Mouse (Mus musculus) E14TG2a.4 (cell line): ENCODE data around the gene Tnr.
"Not testable (repeated sequence)": the region's sequence is repeated elsewhere in the genome, so short reads cannot be mapped to it uniquely, and the experiment has no call there.

ENCODE experiments used
- H3K27me3 ChIP-seq: 2 replicates; pipeline ENCODE4 v1.6.1; 2014; ENCODE audit warnings: low read length, control low read depth; ENCODE audit not compliant: insufficient read depth
- H3K36me3 ChIP-seq: 2 replicates; pipeline ENCODE4 v1.6.1; 2014; ENCODE audit warnings: low read length, control low read depth; ENCODE audit not compliant: insufficient read depth
- H3K4me1 ChIP-seq: replicated peaks from 2 replicates; pipeline ENCODE4 v1.6.1; 2014; ENCODE audit warnings: low read depth, low read length, control low read depth
- H3K4me3 ChIP-seq: replicated peaks from 2 replicates; pipeline ENCODE4 v1.5.1; 2014; ENCODE audit warnings: mild to moderate bottlenecking, low read length
- H3K9me3 ChIP-seq: 2 replicates; pipeline ENCODE4 v1.6.1; 2014; ENCODE audit warnings: low read length, control low read depth
- CTCF ChIP-seq: conservative IDR thresholded peaks from 2 replicates; pipeline ENCODE4 v1.5.1; 2014; ENCODE audit warnings: low read length
- NANOG ChIP-seq: IDR thresholded peaks from 2 replicates; pipeline ENCODE4 v1.6.1; 2014; ENCODE audit warnings: borderline replicate concordance, low read length, mixed read lengths
- POU5F1 ChIP-seq: IDR thresholded peaks from 2 replicates; pipeline ENCODE4 v1.6.1; 2014; ENCODE audit warnings: low read length, borderline replicate concordance

Gene Tnr

DNA sequence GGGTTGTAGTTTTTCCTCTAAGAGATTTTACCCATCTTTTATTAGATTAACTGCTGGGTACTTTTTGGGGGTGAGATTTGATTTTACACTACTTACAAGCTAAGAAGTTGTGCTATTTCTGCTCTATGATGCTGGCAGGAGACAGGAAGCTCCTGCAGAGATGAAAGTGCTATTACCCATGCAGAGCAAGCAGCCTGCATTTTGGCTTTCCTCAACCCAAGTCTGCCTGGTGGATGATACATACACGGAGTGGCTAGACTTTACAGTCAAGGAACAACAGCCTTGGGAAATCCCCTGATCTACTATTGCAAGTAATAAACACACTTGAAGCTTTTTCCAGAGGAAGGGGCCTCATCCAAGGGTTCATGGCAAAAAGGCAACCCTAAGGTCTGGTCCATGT lies 430.0 kb downstream of the Tnr start:
- Histone ChIP-seq H3K4me3 (no peak overlapping the region), H3K4me1 (no peaks in the 10 kb centered on the region), H3K27me3 (no peaks in the 10 kb centered on the region), H3K9me3 (no peaks in the 10 kb centered on the region), H3K36me3 (no peaks in the 10 kb centered on the region)
- TF ChIP-seq POU5F1 = no peak
- TF ChIP-seq NANOG = no peak
- TF ChIP-seq CTCF = no peak

DNA sequence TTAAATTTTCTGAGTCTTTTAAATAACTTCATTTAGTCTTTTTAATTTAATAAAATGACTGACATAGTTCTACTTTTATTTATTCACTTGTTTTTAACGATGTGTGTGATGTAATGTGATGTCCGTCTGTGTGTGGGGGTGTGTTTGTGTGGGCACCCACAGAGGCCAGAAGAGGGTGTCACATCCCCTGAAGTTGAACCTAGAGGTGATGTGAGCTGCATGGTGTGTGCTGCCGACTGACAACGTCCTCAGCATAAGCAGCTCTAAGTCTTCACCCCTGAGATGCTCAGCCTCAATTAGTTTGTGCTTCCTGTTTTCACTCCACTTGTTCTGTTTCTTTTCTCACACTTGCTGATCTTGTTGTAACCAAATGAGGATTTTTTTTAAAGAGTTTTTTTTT lies 439.8 kb downstream of the Tnr start:
- TF ChIP-seq NANOG = no peak
- TF ChIP-seq CTCF = no peak
- TF ChIP-seq POU5F1 = no peak
- H3K36me3 ChIP-seq = no peaks in the 10 kb centered on the region
- H3K27me3 ChIP-seq = no peaks in the 10 kb centered on the region
- no peaks in the 10 kb centered on the region for H3K9me3 ChIP-seq
- H3K4me1 ChIP-seq = no peaks in the 10 kb centered on the region
- no peak overlapping the region for H3K4me3 ChIP-seq

DNA sequence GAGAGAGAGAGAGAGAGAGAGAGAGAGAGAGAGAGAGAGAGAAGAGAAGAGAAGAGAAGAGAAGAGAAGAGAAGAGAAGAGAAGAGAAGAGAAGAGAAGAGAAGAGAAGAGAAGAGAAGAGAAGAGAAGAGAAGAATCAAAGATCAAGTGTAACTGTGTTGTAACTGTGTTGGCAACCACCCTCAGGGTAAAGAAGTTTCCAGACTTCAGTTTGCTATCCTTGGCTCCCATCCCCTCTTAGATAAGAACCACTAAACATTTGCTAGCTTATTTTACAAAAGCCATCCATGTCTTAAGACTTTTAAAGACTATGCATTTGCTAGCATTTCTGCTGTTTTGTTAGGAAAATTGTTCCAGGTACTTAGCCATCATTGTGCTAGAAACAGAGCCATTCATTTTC lies 442.7 kb downstream of the Tnr start:
- not testable (repeated sequence) for H3K4me1 ChIP-seq, H3K4me3 ChIP-seq, H3K27me3 ChIP-seq, H3K9me3 ChIP-seq, H3K36me3 ChIP-seq

DNA sequence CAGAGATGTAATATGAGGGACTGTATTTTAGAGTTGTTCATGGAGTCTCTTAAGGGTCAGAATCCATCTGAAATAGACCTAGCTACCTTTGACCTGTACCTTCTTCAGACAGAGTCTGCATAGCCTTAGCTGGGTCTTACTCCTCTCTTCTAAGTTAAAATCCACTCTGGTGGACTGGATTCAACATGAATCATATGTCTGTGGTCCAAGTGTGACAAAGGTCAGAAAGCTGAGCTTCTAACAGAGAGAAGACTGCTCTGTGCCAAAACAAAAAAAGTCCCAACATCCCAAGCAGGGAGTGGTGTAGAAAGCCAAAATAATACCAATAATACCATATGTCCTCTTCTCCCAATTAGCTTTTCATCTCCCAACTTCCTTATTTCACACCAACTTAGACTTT lies 444.8 kb downstream of the Tnr start:
- Histone ChIP-seq H3K4me3 (no peak overlapping the region), H3K4me1 (no peaks in the 10 kb centered on the region), H3K9me3 (no peaks in the 10 kb centered on the region), H3K27me3 (no peaks in the 10 kb centered on the region), H3K36me3 (no peaks in the 10 kb centered on the region)
- no peak for TF ChIP-seq CTCF
- no peak for TF ChIP-seq NANOG
- TF ChIP-seq POU5F1 = no peak

DNA sequence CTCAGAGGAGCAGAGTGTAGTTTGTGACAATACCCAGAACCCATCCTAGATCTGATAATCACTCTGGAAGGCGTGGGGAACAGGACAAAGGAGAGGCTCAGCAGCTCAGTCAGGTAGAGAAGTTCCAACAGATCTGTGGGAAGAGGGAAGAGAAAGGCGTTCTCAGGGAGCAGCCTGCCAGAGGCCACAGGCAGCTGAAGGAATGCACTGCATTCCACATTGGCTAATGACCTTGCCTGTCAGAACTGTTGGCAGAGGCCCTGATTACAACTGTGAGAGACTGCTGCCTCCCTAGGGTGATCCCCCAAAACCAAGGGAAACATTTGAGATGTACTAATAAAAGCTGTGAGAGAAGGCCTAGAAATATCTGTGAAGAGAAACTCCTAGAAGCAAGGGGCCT lies 454.2 kb downstream of the Tnr start:
- H3K27me3 ChIP-seq = no peaks in the 10 kb centered on the region
- TF ChIP-seq CTCF (no peak), NANOG (no peak), POU5F1 (no peak)
- H3K36me3 ChIP-seq = no peaks in the 10 kb centered on the region
- H3K4me1 ChIP-seq = no peaks in the 10 kb centered on the region
- H3K9me3 ChIP-seq = no peaks in the 10 kb centered on the region
- H3K4me3 ChIP-seq = no peak overlapping the region

DNA sequence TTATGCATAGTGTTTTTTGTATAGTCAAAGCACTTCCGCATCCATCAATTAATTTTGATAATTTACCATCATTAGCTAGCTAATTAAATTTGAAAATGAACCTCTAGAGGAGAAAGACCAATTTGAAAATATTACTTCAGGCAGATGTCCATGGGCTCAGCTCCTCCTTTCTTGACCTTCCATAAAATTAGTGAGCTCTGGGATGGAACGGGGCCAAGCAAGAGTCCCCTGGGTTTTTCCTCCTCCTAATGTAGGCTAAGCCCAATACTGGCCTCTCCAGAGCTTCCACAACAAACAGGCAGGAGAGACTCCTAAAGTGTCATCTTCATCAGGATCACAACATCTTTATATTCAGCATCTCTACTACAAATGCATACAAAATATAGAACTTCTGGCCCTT lies 455.5 kb downstream of the Tnr start:
- H3K27me3 ChIP-seq = no peaks in the 10 kb centered on the region; the same call in 1 of the 2 replicates
- TF ChIP-seq CTCF (no peak), POU5F1 (no peak), NANOG (no peak)
- H3K36me3 ChIP-seq = no peaks in the 10 kb centered on the region
- no peak overlapping the region for H3K4me3 ChIP-seq
- no peaks in the 10 kb centered on the region for H3K9me3 ChIP-seq
- no peaks in the 10 kb centered on the region for H3K4me1 ChIP-seq

DNA sequence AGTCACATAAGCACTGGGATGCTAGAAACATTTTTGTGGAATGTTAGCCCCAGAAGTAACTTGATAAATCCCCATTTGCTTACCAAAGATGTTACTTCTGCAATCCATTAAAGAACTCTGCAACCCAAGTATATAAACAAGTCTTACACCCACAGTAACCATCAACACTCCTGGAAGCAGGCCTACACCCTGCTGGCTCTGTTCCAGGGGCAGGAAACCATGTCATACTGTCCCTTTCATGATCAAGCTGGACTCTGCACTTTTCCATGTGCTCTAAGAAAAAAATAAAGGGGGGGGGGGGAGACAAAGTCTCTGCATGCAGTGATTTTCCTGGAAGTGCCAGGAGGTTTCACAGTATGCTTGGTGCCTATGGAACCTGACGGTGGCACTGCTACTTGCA lies 456.8 kb downstream of the Tnr start:
- Histone ChIP-seq H3K27me3 (no peaks in the 10 kb centered on the region; the same call in 1 of the 2 replicates), H3K9me3 (no peaks in the 10 kb centered on the region), H3K4me1 (no peaks in the 10 kb centered on the region), H3K36me3 (no peaks in the 10 kb centered on the region), H3K4me3 (no peak overlapping the region)
- TF ChIP-seq POU5F1 (no peak), CTCF (no peak), NANOG (no peak)
